Mouse (Mus musculus) kidney, embryonic 16.5 days (tissue): ENCODE measurements around the gene Isoc2b. TPM values are rescaled to one million over a fixed set of nuclear protein-coding genes. Genes with fewer than 3 reads are reported as not detected.
"Not testable (repeated sequence)": the region's sequence is repeated elsewhere in the genome, so short reads cannot be mapped to it uniquely, and the experiment has no call there.

Source experiments
- ATAC-seq: fragments of 200-750 bp; cut with Nextera tagmentation; 2 replicates; pipeline ENCODE4 v1.8.0; 2017; ENCODE audit warnings: moderate TSS enrichment; ENCODE audit not compliant: low FRiP score, low TSS enrichment
- H3K27ac ChIP-seq: fragments of 300-500 bp; sonication (generic); 2 replicates; pipeline ENCODE4 v1.5.1; 2014; ENCODE audit warnings: low read length
- H3K27me3 ChIP-seq: fragments of 300-500 bp; sonication (generic); 2 replicates; pipeline ENCODE4 v1.6.1; 2014; ENCODE audit warnings: low read length, control low read depth, mixed read lengths; ENCODE audit not compliant: insufficient read depth
- H3K36me3 ChIP-seq: fragments of 300-500 bp; sonication (generic); 2 replicates; pipeline ENCODE4 v1.6.1; 2014; ENCODE audit warnings: low read length, control low read depth, mixed read lengths; ENCODE audit not compliant: insufficient read depth
- H3K4me1 ChIP-seq: fragments of 300-500 bp; sonication (generic); 2 replicates; pipeline ENCODE4 v1.6.1; 2014; ENCODE audit warnings: low read length, control low read depth, mixed read lengths; ENCODE audit not compliant: insufficient read depth
- H3K4me2 ChIP-seq: fragments of 300-500 bp; sonication (generic); replicated peaks from 2 replicates; pipeline ENCODE4 v1.6.1; 2014; ENCODE audit warnings: low read depth, low read length
- H3K4me3 ChIP-seq: fragments of 300-500 bp; sonication (generic); 2 replicates; pipeline ENCODE4 v1.5.1; 2014; ENCODE audit warnings: mild to moderate bottlenecking, low read length
- H3K9ac ChIP-seq: fragments of 300-500 bp; sonication (generic); replicated peaks from 2 replicates; pipeline ENCODE4 v1.6.1; 2014; ENCODE audit warnings: low read length
- H3K9me3 ChIP-seq: fragments of 300-500 bp; sonication (generic); 2 replicates; pipeline ENCODE4 v1.6.1; 2016; ENCODE audit warnings: low read length, control low read depth
- whole genome bisulfite sequencing: fragments of 180-500 bp; shearing (Covaris S2); extraction: QIAGEN DNeasy Blood & Tissue Kit; methylation state at CpG from one replicate; pipeline ENCODE4 v1.1.7; 2014; 5-methylcytosine and 5-hydroxymethylcytosine counted together
- polyA plus RNA-seq: library from polyadenylated mRNA; unstranded; fragments of >200 nt; fragmentation: Nextera tagmentation; extraction: Ambion mirVana; gene quantifications from 2 replicates; pipeline ENCODE4 v1.2.1, GENCODE M21; 2015

The Isoc2b gene
- polyA plus RNA-seq, 1 experiment from 2014 or later, result 9.2 TPM

GRCm38 (mm10) chr7:4901171-4901570, 31.1 kb upstream of the Isoc2b start:
- no peak overlapping the region for H3K4me3 ChIP-seq
- peaks cover 3% of the 10 kb centered on the region for H3K9me3 ChIP-seq
- peaks cover 11% of the 10 kb centered on the region; the same call in 1 of the 2 replicates for H3K4me1 ChIP-seq
- no peaks in the 10 kb centered on the region for H3K36me3 ChIP-seq
- no peak overlapping the region for H3K27ac ChIP-seq
- no peak overlapping the region for H3K9ac ChIP-seq
- no peaks in the 10 kb centered on the region for H3K27me3 ChIP-seq
- no peak overlapping the region for H3K4me2 ChIP-seq
- WGBS, result 48% methylated on average over 8 of the region's 8 CpGs
- no peak for ATAC-seq

- Histone ChIP-seq H3K27ac (no peak overlapping the region), H3K27me3 (no peaks in the 10 kb centered on the region), H3K9ac (peak overlapping the region; percentile 18; the same call in 1 of the 2 replicates), H3K4me2 (peak overlapping the region; percentile 52), H3K4me1 (peaks cover 11% of the 10 kb centered on the region; the same call in 1 of the 2 replicates), H3K36me3 (no peaks in the 10 kb centered on the region), H3K9me3 (peaks cover 3% of the 10 kb centered on the region), H3K4me3 (peak overlapping the region; percentile 32; the same call in 1 of the 2 replicates)
- no peak for ATAC-seq
- WGBS, result 33% methylated on average over 11 of the region's 11 CpGs
Measured at GRCm38 (mm10) chr7:4900523-4900851, 30.4 kb upstream of the Isoc2b start.

DNA sequence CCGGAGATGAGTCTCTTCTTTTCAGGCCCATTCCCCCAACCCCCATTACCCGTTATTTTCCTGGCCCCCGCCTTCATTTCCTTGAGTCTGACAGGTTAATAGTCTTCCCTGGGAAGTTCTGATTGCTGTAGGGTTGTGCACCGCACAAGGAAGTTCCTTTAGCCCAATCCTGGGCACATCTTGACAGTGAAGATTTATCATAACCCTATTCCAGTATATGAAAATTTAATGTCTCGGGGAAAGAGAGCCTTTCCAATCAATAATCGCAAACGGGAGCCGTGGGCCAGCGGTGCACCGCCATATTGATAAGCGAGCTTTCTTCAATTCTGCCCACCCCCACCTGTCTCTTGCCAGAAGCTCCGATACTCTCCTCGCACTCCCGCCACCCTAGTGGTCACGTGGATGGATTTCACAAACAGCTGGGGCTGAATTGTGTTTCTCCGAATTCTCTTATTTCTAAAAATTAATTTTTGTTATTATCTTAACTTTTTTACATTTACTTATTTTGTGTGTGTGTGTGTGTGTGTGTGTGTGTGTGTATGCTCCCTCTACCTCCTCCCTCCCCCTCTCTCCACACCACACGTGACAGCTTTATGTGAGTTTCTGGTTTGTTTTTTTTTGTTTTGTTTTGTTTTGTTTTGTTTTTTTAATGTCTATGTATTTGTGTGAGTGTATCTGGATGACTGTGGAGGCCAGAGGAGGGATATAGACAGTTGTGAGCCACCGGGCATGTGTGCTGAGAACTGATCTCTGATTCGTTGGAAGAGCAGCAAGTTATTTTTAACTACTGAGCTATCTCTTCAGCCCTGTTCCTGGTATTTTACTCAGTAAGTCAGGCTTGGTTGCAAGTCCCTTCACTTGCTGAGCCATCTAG, 29.8 kb upstream of the Isoc2b start:
- Histone ChIP-seq H3K4me2 (peak overlapping the region; percentile 52), H3K27me3 (no peaks in the 10 kb centered on the region), H3K9me3 (peaks cover 3% of the 10 kb centered on the region), H3K4me3 (peak overlapping the region; percentile 32), H3K36me3 (no peaks in the 10 kb centered on the region), H3K4me1 (peaks cover 11% of the 10 kb centered on the region; the same call in 1 of the 2 replicates), H3K27ac (no peak overlapping the region), H3K9ac (peak overlapping the region; percentile 53)
- 5% methylated on average over 19 of the region's 19 CpGs for WGBS
- ATAC-seq, result peak; percentile 32

- Histone ChIP-seq H3K9ac (peak overlapping the region; percentile 53), H3K9me3 (peaks cover 3% of the 10 kb centered on the region), H3K27ac (no peak overlapping the region), H3K4me2 (peak overlapping the region; percentile 52), H3K27me3 (no peaks in the 10 kb centered on the region), H3K36me3 (no peaks in the 10 kb centered on the region), H3K4me3 (peak overlapping the region; percentile 32), H3K4me1 (peaks cover 11% of the 10 kb centered on the region; the same call in 1 of the 2 replicates)
- 17% methylated on average over 17 of the region's 18 CpGs for WGBS
- ATAC-seq, result peak; percentile 53
Measured at GRCm38 (mm10) chr7:4898851-4899648, 29.0 kb upstream of the Isoc2b start.

- 49% methylated on average over 11 of the region's 11 CpGs for WGBS
- Histone ChIP-seq H3K4me1 (peaks cover 7% of the 10 kb centered on the region; the same call in 1 of the 2 replicates), H3K27me3 (no peaks in the 10 kb centered on the region), H3K36me3 (no peaks in the 10 kb centered on the region), H3K4me3 (no peak overlapping the region), H3K27ac (no peak overlapping the region), H3K4me2 (no peak overlapping the region), H3K9me3 (no peaks in the 10 kb centered on the region), H3K9ac (no peak overlapping the region)
- no peak for ATAC-seq
Measured at GRCm38 (mm10) chr7:4895186-4895585, 25.1 kb upstream of the Isoc2b start.

- no peak overlapping the region for H3K4me2 ChIP-seq
- H3K9ac ChIP-seq, result no peak overlapping the region
Measured at GRCm38 (mm10) chr7:4886680-4887079, 16.6 kb upstream of the Isoc2b start.

GRCm38 (mm10) chr7:4879036-4879435, 9.0 kb upstream of the Isoc2b start:
- peaks cover 15% of the 10 kb centered on the region for H3K4me1 ChIP-seq
- not testable (repeated sequence) for ATAC-seq, H3K27ac ChIP-seq, H3K4me2 ChIP-seq, H3K9ac ChIP-seq, H3K27me3 ChIP-seq, H3K36me3 ChIP-seq, H3K4me3 ChIP-seq, H3K9me3 ChIP-seq
- WGBS, result 78% methylated on average over 1 of the region's 1 CpGs

More at GRCm38 (mm10) chr7:4886680-4887079, 16.6 kb upstream of the Isoc2b start:
- ATAC-seq, result no peak
- 72% methylated on average over 4 of the region's 4 CpGs for WGBS
- H3K36me3 ChIP-seq, result no peaks in the 10 kb centered on the region
- H3K9me3 ChIP-seq, result peaks cover 6% of the 10 kb centered on the region
- H3K4me1 ChIP-seq, result no peaks in the 10 kb centered on the region
- no peak overlapping the region for H3K4me3 ChIP-seq
- H3K27me3 ChIP-seq, result no peaks in the 10 kb centered on the region
- H3K27ac ChIP-seq, result no peak overlapping the region

DNA sequence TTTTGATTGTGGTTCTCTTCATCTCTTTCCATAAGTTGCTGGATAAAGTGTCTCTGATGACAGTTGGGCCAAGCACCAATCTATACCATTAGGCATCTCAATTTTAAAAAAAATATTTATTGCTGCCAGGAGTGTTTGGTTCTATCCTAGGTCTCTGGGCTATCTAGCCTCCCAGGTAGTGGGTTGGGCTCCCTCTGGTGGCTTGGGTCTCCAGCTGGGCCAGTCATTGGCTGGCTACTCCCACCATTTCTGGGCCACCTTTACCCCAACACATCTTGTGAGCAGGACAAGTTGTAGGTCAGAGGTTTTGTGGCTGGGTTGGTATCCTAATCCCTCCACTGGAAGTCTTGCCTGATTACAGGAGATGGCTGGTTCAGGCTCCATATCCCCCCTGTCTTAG, 8.1 kb upstream of the Isoc2b start:
- Histone ChIP-seq H3K9ac (no peak overlapping the region), H3K36me3 (no peaks in the 10 kb centered on the region), H3K4me1 (peaks cover 15% of the 10 kb centered on the region), H3K9me3 (peaks cover 4% of the 10 kb centered on the region; the same call in 1 of the 2 replicates), H3K4me2 (no peak overlapping the region), H3K27ac (no peak overlapping the region), H3K4me3 (no peak overlapping the region), H3K27me3 (no peaks in the 10 kb centered on the region)
- no peak for ATAC-seq

- H3K4me2 ChIP-seq, result peak overlapping the region; percentile 93
- H3K36me3 ChIP-seq, result no peaks in the 10 kb centered on the region
- H3K4me1 ChIP-seq, result peaks cover 15% of the 10 kb centered on the region
- H3K4me3 ChIP-seq, result peak overlapping the region; percentile 66
- H3K9ac ChIP-seq, result peak overlapping the region; percentile 74
- H3K9me3 ChIP-seq, result peaks cover 4% of the 10 kb centered on the region; the same call in 1 of the 2 replicates
- 6% methylated on average over 11 of the region's 11 CpGs for WGBS
- H3K27ac ChIP-seq, result no peak overlapping the region
- no peak; the same call in 1 of the 2 replicates for ATAC-seq
- no peaks in the 10 kb centered on the region for H3K27me3 ChIP-seq
Measured at GRCm38 (mm10) chr7:4877226-4877625, 7.2 kb upstream of the Isoc2b start.
